Mouse (Mus musculus) lung, postnatal 0 days (tissue): ENCODE measurements at regions not wholly inside any gene's neighbourhood (a gene's known extent, or its start where the extent isn't known, plus 50 kb on each side); places are given as distances from the start of the nearest gene placed in this dataset.

Experiments
- CTCF ChIP-seq: IDR thresholded peaks from 2 replicates; pipeline ENCODE4 v1.5.1; 2016; ENCODE audit warnings: antibody characterized with exemption, mild to moderate bottlenecking
- EP300 ChIP-seq: IDR thresholded peaks from 2 replicates; pipeline ENCODE4 v1.6.1; 2016; ENCODE audit warnings: antibody characterized with exemption, mild to moderate bottlenecking, control low read depth

DNA sequence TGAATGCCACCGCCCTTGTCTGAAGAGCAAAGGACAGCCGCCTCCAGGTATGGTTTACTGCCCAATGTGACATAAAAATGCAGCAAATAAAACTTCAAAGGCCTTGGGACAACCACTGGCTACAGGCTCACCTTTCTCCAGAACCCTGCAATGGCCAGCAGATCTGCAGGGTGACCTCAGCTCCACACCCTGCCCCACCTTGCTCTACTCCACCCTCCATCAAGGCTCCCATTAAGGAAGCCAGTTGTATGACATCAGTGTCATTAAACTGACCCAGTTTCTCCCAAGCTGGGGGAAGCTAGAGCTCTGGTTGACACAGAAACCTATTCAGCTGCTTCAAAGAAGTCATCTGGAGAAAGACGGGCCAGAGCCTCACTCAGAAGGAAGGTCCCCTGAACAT is 310.2 kb downstream of the Tbc1d1 start:
- TF ChIP-seq CTCF = no peak
- no peak for TF ChIP-seq EP300
